Mouse (Mus musculus) forebrain, embryonic 11.5 days (tissue): Measurements from ENCODE around the gene Ptafr. TPM values are rescaled to one million over a fixed set of nuclear protein-coding genes. Genes with fewer than 3 reads are reported as not detected.

Experiments
- ATAC-seq: fragments of 200-750 bp; cut with Nextera tagmentation; replicated peaks from 2 replicates; pipeline ENCODE4 v1.8.0; 2017; ENCODE audit warnings: moderate TSS enrichment; ENCODE audit not compliant: low FRiP score
- DNase-seq: peaks from one replicate; pipeline ENCODE4 v3.0.0-alpha.2; 2017; ENCODE audit warnings: low spot score
- H3K27ac ChIP-seq: fragments of 300-500 bp; sonication (generic); 2 replicates; pipeline ENCODE4 v1.5.1; 2014; ENCODE audit warnings: low read depth, low read length
- H3K27me3 ChIP-seq: fragments of 300-500 bp; sonication (generic); 2 replicates; pipeline ENCODE4 v1.6.1; 2014; ENCODE audit warnings: mild to moderate bottlenecking, low read length, mixed read lengths; ENCODE audit not compliant: control insufficient read depth, insufficient read depth
- H3K36me3 ChIP-seq: fragments of 300-500 bp; sonication (generic); 2 replicates; pipeline ENCODE4 v1.6.1; 2014; ENCODE audit warnings: mild to moderate bottlenecking, low read length, moderate library complexity, mixed read lengths; ENCODE audit not compliant: control insufficient read depth, insufficient read depth
- H3K4me1 ChIP-seq: fragments of 300-500 bp; sonication (generic); replicated peaks from 2 replicates; pipeline ENCODE4 v1.6.1; 2014; ENCODE audit warnings: low read length, mixed read lengths; ENCODE audit not compliant: control insufficient read depth, insufficient read depth
- H3K4me2 ChIP-seq: fragments of 300-500 bp; sonication (generic); 2 replicates; pipeline ENCODE4 v1.6.1; 2014; ENCODE audit warnings: low read depth, mild to moderate bottlenecking, low read length, moderate library complexity, mixed read lengths; ENCODE audit not compliant: severe bottlenecking
- H3K4me3 ChIP-seq: fragments of 300-500 bp; sonication (generic); 2 replicates; pipeline ENCODE4 v1.5.1; 2014; ENCODE audit warnings: low read depth, low read length
- H3K9ac ChIP-seq: fragments of 300-500 bp; sonication (generic); 2 replicates; pipeline ENCODE4 v1.6.1; 2014; ENCODE audit warnings: low read length
- H3K9me3 ChIP-seq: fragments of 300-500 bp; sonication (generic); 2 replicates; pipeline ENCODE4 v1.6.1; 2016; ENCODE audit warnings: low read length, mixed read lengths; ENCODE audit not compliant: control insufficient read depth
- WGBS: fragments of 180-500 bp; shearing (Covaris S2); extraction: QIAGEN DNeasy Blood & Tissue Kit; methylation state at CpG from one replicate; pipeline ENCODE4 v1.1.7; 2014; 5-methylcytosine and 5-hydroxymethylcytosine counted together
- polyA plus RNA-seq: library from polyadenylated mRNA; unstranded; fragments of >200 nt; fragmentation: Nextera tagmentation; extraction: Ambion mirVana; gene quantifications from 2 replicates; pipeline ENCODE4 v1.2.1, GENCODE M21; 2014

Ptafr gene
- 0.25 and 0.40 TPM in 2 replicates for polyA plus RNA-seq

- DNase-seq (no peak), ATAC-seq (no peak)
- no peaks in the 10 kb centered on the region for H3K9me3 ChIP-seq
- H3K4me2 ChIP-seq = no peak within 1 kb of the TSS
- WGBS = 45% methylated on average over 4 of the region's 4 CpGs
- no peak within 1 kb of the TSS for H3K4me3 ChIP-seq
- no peaks in the 10 kb centered on the region for H3K36me3 ChIP-seq
- no peak within 1 kb of the TSS for H3K27ac ChIP-seq
- no peak within 1 kb of the TSS for H3K9ac ChIP-seq
- no peaks in the 10 kb centered on the region for H3K27me3 ChIP-seq
- H3K4me1 ChIP-seq = no peaks in the 10 kb centered on the region
Measured at GRCm38 (mm10) chr4:132563965-132564364, at the start of gene Ptafr. Gene Ptafr (plus strand): TSS chr4:132564067.

GRCm38 (mm10) chr4:132514555-132515135, 49.2 kb upstream of the Ptafr start:
- no peaks in the 10 kb centered on the region for H3K36me3 ChIP-seq
- ATAC-seq (0 out of 2 replicates have a peak, but pooled peaks have one; percentile 23), DNase-seq (peak; percentile 92)
- no peak overlapping the region for H3K27ac ChIP-seq
- H3K9me3 ChIP-seq = no peaks in the 10 kb centered on the region
- 0 out of 2 replicates have a peak, but pooled peaks cover 2% of the 10 kb centered on the region for H3K4me1 ChIP-seq
- peak overlapping the region; percentile 85 for H3K4me2 ChIP-seq
- 1% methylated on average over 21 of the region's 21 CpGs for WGBS
- peak overlapping the region; percentile 41 for H3K4me3 ChIP-seq
- no peaks in the 10 kb centered on the region for H3K27me3 ChIP-seq
- peak overlapping the region; percentile 45 for H3K9ac ChIP-seq

GRCm38 (mm10) chr4:132515369-132516155, 48.3 kb upstream of the Ptafr start:
- peak; percentile 95 for ATAC-seq
- peak overlapping the region; percentile 37; the same call in 1 of the 2 replicates for H3K9ac ChIP-seq
- no peaks in the 10 kb centered on the region for H3K9me3 ChIP-seq
- no peaks in the 10 kb centered on the region for H3K27me3 ChIP-seq
- H3K4me1 ChIP-seq = 0 out of 2 replicates have a peak, but pooled peaks cover 2% of the 10 kb centered on the region
- H3K27ac ChIP-seq = peak overlapping the region; percentile 57; the same call in 1 of the 2 replicates
- H3K36me3 ChIP-seq = no peaks in the 10 kb centered on the region
- 21% methylated on average over 22 of the region's 22 CpGs for WGBS
- H3K4me2 ChIP-seq = peak overlapping the region; percentile 85
- DNase-seq = peak; percentile 89
- peak overlapping the region; percentile 41 for H3K4me3 ChIP-seq

GRCm38 (mm10) chr4:132518066-132518465, 45.8 kb upstream of the Ptafr start:
- Histone ChIP-seq H3K4me3 (no peak overlapping the region), H3K9me3 (no peaks in the 10 kb centered on the region), H3K27me3 (no peaks in the 10 kb centered on the region), H3K9ac (no peak overlapping the region), H3K4me1 (0 out of 2 replicates have a peak, but pooled peaks cover 2% of the 10 kb centered on the region), H3K27ac (no peak overlapping the region), H3K4me2 (no peak overlapping the region), H3K36me3 (no peaks in the 10 kb centered on the region)
- WGBS = 88% methylated on average over 8 of the region's 8 CpGs
- ATAC-seq (no peak), DNase-seq (no peak)

GRCm38 (mm10) chr4:132519188-132519587, 44.7 kb upstream of the Ptafr start:
- no peak for ATAC-seq
- 93% methylated on average over 3 of the region's 3 CpGs for WGBS
- no peak overlapping the region for H3K4me2 ChIP-seq

GRCm38 (mm10) chr4:132524321-132524741, 39.5 kb upstream of the Ptafr start:
- WGBS = 12% methylated on average over 11 of the region's 11 CpGs
- 0 out of 2 replicates have a peak, but pooled peaks cover 5% of the 10 kb centered on the region for H3K4me1 ChIP-seq
- H3K36me3 ChIP-seq = no peaks in the 10 kb centered on the region
- H3K9me3 ChIP-seq = no peaks in the 10 kb centered on the region
- no peaks in the 10 kb centered on the region for H3K27me3 ChIP-seq
- no peak for ATAC-seq
- no peak for DNase-seq
- no peak overlapping the region for H3K4me3 ChIP-seq
- H3K27ac ChIP-seq = no peak overlapping the region
- no peak overlapping the region for H3K4me2 ChIP-seq
- H3K9ac ChIP-seq = no peak overlapping the region

More at GRCm38 (mm10) chr4:132519188-132519587, 44.7 kb upstream of the Ptafr start:
- Histone ChIP-seq H3K27me3 (no peaks in the 10 kb centered on the region), H3K4me1 (0 out of 2 replicates have a peak, but pooled peaks cover 2% of the 10 kb centered on the region), H3K27ac (no peak overlapping the region), H3K9me3 (no peaks in the 10 kb centered on the region), H3K9ac (no peak overlapping the region), H3K36me3 (no peaks in the 10 kb centered on the region), H3K4me3 (no peak overlapping the region)
- DNase-seq = no peak

GRCm38 (mm10) chr4:132524808-132525207, 39.1 kb upstream of the Ptafr start:
- no peak for ATAC-seq
- Histone ChIP-seq H3K27me3 (no peaks in the 10 kb centered on the region), H3K4me1 (0 out of 2 replicates have a peak, but pooled peaks cover 5% of the 10 kb centered on the region), H3K9me3 (no peaks in the 10 kb centered on the region), H3K9ac (no peak overlapping the region), H3K36me3 (no peaks in the 10 kb centered on the region; the same call in 1 of the 2 replicates), H3K4me2 (no peak overlapping the region), H3K4me3 (no peak overlapping the region), H3K27ac (no peak overlapping the region)
- DNase-seq = no peak
- WGBS = 44% methylated on average over 6 of the region's 6 CpGs

GRCm38 (mm10) chr4:132526678-132527077, 37.2 kb upstream of the Ptafr start:
- DNase-seq = no peak
- Histone ChIP-seq H3K27me3 (no peaks in the 10 kb centered on the region), H3K4me3 (no peak overlapping the region), H3K4me2 (no peak overlapping the region), H3K36me3 (peaks cover 5% of the 10 kb centered on the region; the same call in 1 of the 2 replicates), H3K27ac (no peak overlapping the region), H3K4me1 (0 out of 2 replicates have a peak, but pooled peaks cover 5% of the 10 kb centered on the region), H3K9me3 (no peaks in the 10 kb centered on the region), H3K9ac (no peak overlapping the region)
- no peak for ATAC-seq
- WGBS = 55% methylated on average over 2 of the region's 2 CpGs
